Mouse (Mus musculus) stomach, postnatal 0 days (tissue): Measurements from ENCODE around the gene Kctd21.

ENCODE experiments used
- CTCF ChIP-seq: IDR thresholded peaks from 2 replicates; pipeline ENCODE4 v1.5.1; 2016; ENCODE audit warnings: antibody characterized with exemption, low read depth, mild to moderate bottlenecking, moderate library complexity
- EP300 ChIP-seq: optimal IDR thresholded peaks from 2 replicates; pipeline ENCODE3; 2016; ENCODE audit warnings: antibody characterized with exemption

DNA sequence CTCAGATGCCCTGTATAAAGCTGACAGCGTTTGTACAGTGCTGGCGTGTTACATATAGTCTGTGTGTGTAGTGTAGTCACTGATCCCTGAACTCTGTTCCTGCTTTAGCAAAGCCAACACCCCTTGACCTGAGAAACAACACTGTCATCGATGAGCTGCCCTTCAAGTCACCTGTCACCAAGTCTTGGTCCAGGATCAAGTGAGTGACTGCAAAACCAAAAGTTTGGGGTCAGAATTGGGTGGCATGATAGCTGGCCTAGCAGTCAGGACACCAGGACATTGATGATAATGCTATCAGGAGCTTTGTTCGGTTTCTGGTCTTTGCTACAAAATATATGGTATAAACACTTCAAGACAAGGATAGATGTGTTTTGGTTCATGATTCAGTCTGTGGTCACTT lies 29.9 kb upstream of the Kctd21 start:
- TF ChIP-seq CTCF (no peak), EP300 (no peak)
